Mouse (Mus musculus) stomach, postnatal 0 days (tissue): ENCODE data around the gene Haspin. TPM values are rescaled to one million over a fixed set of nuclear protein-coding genes. Genes with fewer than 3 reads are reported as not detected.

Experiments
- ATAC-seq: fragments of 200-750 bp; cut with Nextera tagmentation; 2 replicates; pipeline ENCODE4 v1.8.0; 2017; ENCODE audit not compliant: low FRiP score, low TSS enrichment
- DNase-seq: peaks from one replicate; pipeline ENCODE4 v3.0.0-alpha.2; 2016; ENCODE audit warnings: low spot score
- H3K27ac ChIP-seq: fragments of 300-500 bp; sonication (generic); replicated peaks from 2 replicates; pipeline ENCODE4 v1.5.1; 2014; ENCODE audit warnings: mild to moderate bottlenecking, control low read depth
- H3K27me3 ChIP-seq: fragments of 300-500 bp; sonication (generic); 2 replicates; pipeline ENCODE4 v1.6.1; 2014; ENCODE audit warnings: low read length; ENCODE audit not compliant: control insufficient read depth, insufficient read depth
- H3K36me3 ChIP-seq: fragments of 300-500 bp; sonication (generic); 2 replicates; pipeline ENCODE4 v1.6.1; 2014; ENCODE audit warnings: low read length, mixed read lengths; ENCODE audit not compliant: control insufficient read depth, insufficient read depth
- H3K4me1 ChIP-seq: fragments of 300-500 bp; sonication (generic); replicated peaks from 2 replicates; pipeline ENCODE4 v1.6.1; 2014; ENCODE audit warnings: antibody characterized with exemption; ENCODE audit not compliant: control insufficient read depth, insufficient read depth
- H3K4me2 ChIP-seq: fragments of 300-500 bp; sonication (generic); replicated peaks from 2 replicates; pipeline ENCODE4 v1.6.1; 2014; ENCODE audit warnings: low read depth, mild to moderate bottlenecking, control low read depth, moderate library complexity
- H3K4me3 ChIP-seq: fragments of 300-500 bp; sonication (generic); 2 replicates; pipeline ENCODE4 v1.5.1; 2014; ENCODE audit warnings: low read depth, low read length, control low read depth
- H3K9ac ChIP-seq: fragments of 300-500 bp; sonication (generic); 2 replicates; pipeline ENCODE4 v1.6.1; 2014; ENCODE audit warnings: mild to moderate bottlenecking, low read length, control low read depth, mixed read lengths
- H3K9me3 ChIP-seq: fragments of 300-500 bp; sonication (generic); 2 replicates; pipeline ENCODE4 v1.6.1; 2016; ENCODE audit warnings: low read length; ENCODE audit not compliant: control insufficient read depth
- CTCF ChIP-seq: IDR thresholded peaks from 2 replicates; pipeline ENCODE4 v1.5.1; 2016; ENCODE audit warnings: antibody characterized with exemption, low read depth, mild to moderate bottlenecking, moderate library complexity
- EP300 ChIP-seq: optimal IDR thresholded peaks from 2 replicates; pipeline ENCODE3; 2016; ENCODE audit warnings: antibody characterized with exemption
- WGBS: fragments of 180-500 bp; shearing (Covaris S2); extraction: QIAGEN DNeasy Blood & Tissue Kit; methylation state at CpG from one replicate; pipeline ENCODE4 v1.1.7; 2014; 5-methylcytosine and 5-hydroxymethylcytosine counted together
- polyA plus RNA-seq: library from polyadenylated mRNA; unstranded; fragments of >200 nt; fragmentation: Nextera tagmentation; extraction: Ambion mirVana; gene quantifications from 2 replicates; pipeline ENCODE4 v1.2.1, GENCODE M21; 2015

Gene Haspin
- polyA plus RNA-seq, 1 experiment from 2014 or later, result 3.6 TPM

- H3K4me1 ChIP-seq, result no peaks in the 10 kb centered on the region
Measured at GRCm38 (mm10) chr11:73090283-73090682, 47.8 kb downstream of the Haspin start, which contains the start of gene Itgae. Gene Itgae, plus strand, starts transcription at chr11:73090583.

GRCm38 (mm10) chr11:73087700-73088480 lies 50.2 kb downstream of the Haspin start:
- no peak for ATAC-seq
- H3K27ac ChIP-seq, result no peak overlapping the region

More at GRCm38 (mm10) chr11:73090283-73090682, 47.8 kb downstream of the Haspin start, which contains the start of gene Itgae:
- Histone ChIP-seq H3K9ac (no peak within 1 kb of the TSS), H3K27ac (no peak within 1 kb of the TSS), H3K27me3 (no peaks in the 10 kb centered on the region), H3K4me2 (no peak within 1 kb of the TSS), H3K4me3 (no peak within 1 kb of the TSS), H3K36me3 (no peaks in the 10 kb centered on the region), H3K9me3 (no peaks in the 10 kb centered on the region)
- no peak for ATAC-seq
- TF ChIP-seq EP300 (no peak), CTCF (no peak)
- 78% methylated on average over 4 of the region's 4 CpGs for WGBS
- DNase-seq, result no peak

More at GRCm38 (mm10) chr11:73087700-73088480, 50.2 kb downstream of the Haspin start:
- DNase-seq, result no peak
- H3K9ac ChIP-seq, result no peak overlapping the region
- no peak overlapping the region for H3K4me3 ChIP-seq
- H3K9me3 ChIP-seq, result no peaks in the 10 kb centered on the region
- no peaks in the 10 kb centered on the region; the same call in 1 of the 2 replicates for H3K36me3 ChIP-seq
- H3K4me2 ChIP-seq, result no peak overlapping the region
- 57% methylated on average over 6 of the region's 6 CpGs for WGBS
- H3K4me1 ChIP-seq, result no peaks in the 10 kb centered on the region
- H3K27me3 ChIP-seq, result no peaks in the 10 kb centered on the region
- no peak for TF ChIP-seq EP300
- TF ChIP-seq CTCF, result no peak

Other genes with a start within 250 kb of the Haspin start
- gene Atp2a3, start 177.1 kb downstream of the Haspin start, polyA plus RNA-seq, result 19.6 and 21.9 TPM in 2 replicates
- gene P2rx1, start 139.2 kb downstream of the Haspin start, polyA plus RNA-seq, result 0.97 and 0.98 TPM in 2 replicates
- 6.7 and 7.1 TPM in 2 replicates for gene Camkk1, start 119.3 kb downstream of the Haspin start, polyA plus RNA-seq
- 4.9 TPM in 2 replicates for gene Ncbp3, start 90.5 kb downstream of the Haspin start, polyA plus RNA-seq
- 0.13 and 0.15 TPM in 2 replicates for gene Itgae, start 47.7 kb downstream of the Haspin start, polyA plus RNA-seq
- gene P2rx5, start 22.1 kb upstream of the Haspin start, polyA plus RNA-seq, result 0.44 and 0.48 TPM in 2 replicates
- gene Emc6, start 38.7 kb upstream of the Haspin start, polyA plus RNA-seq, result 125 and 132 TPM in 2 replicates
- 176 and 184 TPM in 2 replicates for gene Tax1bp3, start 38.8 kb upstream of the Haspin start, polyA plus RNA-seq
- 15.9 and 17.4 TPM in 2 replicates for gene Ctns, start 60.7 kb upstream of the Haspin start, polyA plus RNA-seq
- 3.4 and 4.0 TPM in 2 replicates for gene Shpk, start 61.2 kb upstream of the Haspin start, polyA plus RNA-seq
- 0.02 and 0.08 TPM in 2 replicates for gene Trpv1, start 96.0 kb upstream of the Haspin start, polyA plus RNA-seq
- gene Trpv3, start 129.1 kb upstream of the Haspin start, polyA plus RNA-seq, result 0.57 and 0.61 TPM in 2 replicates
- gene Aspa, start 191.3 kb upstream of the Haspin start, polyA plus RNA-seq, result 2.7 and 3.3 TPM in 2 replicates
- not detected in 2 replicates for gene Gm49340, start 191.4 kb upstream of the Haspin start, polyA plus RNA-seq
- 0.17 TPM in 1 of 2 replicates, not detected in the other for gene Spata22, start 191.4 kb upstream of the Haspin start, polyA plus RNA-seq
- 0.06 TPM in 1 of 2 replicates, not detected in the other for gene Olfr20, start 212.5 kb upstream of the Haspin start, polyA plus RNA-seq
- gene Olfr376, start 233.0 kb upstream of the Haspin start, polyA plus RNA-seq, result not detected in 2 replicates